Mouse (Mus musculus) large intestine, adult 2 months (tissue): ENCODE measurements around the gene Lrmda. TPM values are rescaled to one million over a fixed set of nuclear protein-coding genes. Genes with fewer than 3 reads are reported as not detected.

Experiments used
- DNase-seq: peaks from one replicate; pipeline ENCODE4 v3.0.0-alpha.2; 2012; ENCODE audit warnings: low read depth, low spot score
- WGBS: fragments of 180-500 bp; shearing (Covaris S2); methylation state at CpG from one replicate; pipeline ENCODE4 v1.1.7; 2018; 5-methylcytosine and 5-hydroxymethylcytosine counted together
- polyA plus RNA-seq: library from polyadenylated mRNA; depleted of rRNA; stranded (reverse); fragments of >200 nt; gene quantifications from 2 replicates; pipeline ENCODE4 v1.2.3, GENCODE M21; 2012; rRNA removed

Lrmda gene
- polyA plus RNA-seq, 1 experiment, result 0.12 TPM

GRCm38 (mm10) chr14:23096017-23096336, 1076.5 kb downstream of the Lrmda start:
- 77% methylated on average over 3 of the region's 3 CpGs for WGBS
- DNase-seq, result no peak

- no peak for DNase-seq
- WGBS, result 76% methylated on average over 4 of the region's 4 CpGs
Measured at GRCm38 (mm10) chr14:23096405-23096804, 1076.9 kb downstream of the Lrmda start.

Other genes starting within 250 kb of the Lrmda start
- gene Vdac2, start 194.5 kb upstream of the Lrmda start, polyA plus RNA-seq, result 230 and 340 TPM in 2 replicates
- gene Comtd1, start 170.7 kb upstream of the Lrmda start, polyA plus RNA-seq, result 53.3 and 71.5 TPM in 2 replicates
- 6.8 and 7.0 TPM in 2 replicates for gene Zfp503, start 30.1 kb upstream of the Lrmda start, polyA plus RNA-seq